Mouse (Mus musculus) liver, embryonic 14.5 days (tissue): ENCODE measurements around the gene Macrod1.

Experiments
- CTCF ChIP-seq: IDR thresholded peaks from 2 replicates; pipeline ENCODE4 v1.5.1; 2016; ENCODE audit warnings: antibody characterized with exemption, low read depth, control low read depth
- EP300 ChIP-seq: IDR thresholded peaks from 2 replicates; pipeline ENCODE4 v1.6.1; 2016; ENCODE audit warnings: antibody characterized with exemption, low read depth

GRCm38 (mm10) chr19:7130317-7130716, 73.7 kb downstream of the Macrod1 start:
- TF ChIP-seq CTCF (no peak), EP300 (no peak)
